Mouse (Mus musculus) heart, embryonic 11.5 days (tissue): ENCODE results near the gene Lrrc29. TPM values are rescaled to one million over a fixed set of nuclear protein-coding genes. Genes with fewer than 3 reads are reported as not detected.
"Not testable (repeated sequence)": the region's sequence is repeated elsewhere in the genome, so short reads cannot be mapped to it uniquely, and the experiment has no call there.

Experiments used
- ATAC-seq: fragments of 200-750 bp; cut with Nextera tagmentation; replicated peaks from 2 replicates; pipeline ENCODE4 v1.8.0; 2017; ENCODE audit warnings: moderate library complexity; ENCODE audit not compliant: insufficient number of reproducible peaks, low FRiP score, low TSS enrichment
- H3K27ac ChIP-seq: fragments of 300-500 bp; sonication (generic); 2 replicates; pipeline ENCODE4 v1.5.1; 2014; ENCODE audit warnings: mild to moderate bottlenecking, low read depth, low read length
- H3K27me3 ChIP-seq: fragments of 300-500 bp; sonication (generic); 2 replicates; pipeline ENCODE4 v1.6.1; 2014; ENCODE audit warnings: mild to moderate bottlenecking, low read length, mixed read lengths; ENCODE audit not compliant: control insufficient read depth, insufficient read depth
- H3K36me3 ChIP-seq: fragments of 300-500 bp; sonication (generic); 2 replicates; pipeline ENCODE4 v1.6.1; 2014; ENCODE audit warnings: mild to moderate bottlenecking, low read length, moderate library complexity, mixed read lengths; ENCODE audit not compliant: control insufficient read depth, insufficient read depth
- H3K4me1 ChIP-seq: fragments of 300-500 bp; sonication (generic); 2 replicates; pipeline ENCODE4 v1.6.1; 2014; ENCODE audit warnings: low read length; ENCODE audit not compliant: control insufficient read depth, insufficient read depth
- H3K4me2 ChIP-seq: fragments of 300-500 bp; sonication (generic); 2 replicates; pipeline ENCODE4 v1.6.1; 2014; ENCODE audit warnings: mild to moderate bottlenecking, moderate library complexity
- H3K4me3 ChIP-seq: fragments of 300-500 bp; sonication (generic); 2 replicates; pipeline ENCODE4 v1.5.1; 2014; ENCODE audit warnings: low read depth, low read length
- H3K9ac ChIP-seq: fragments of 300-500 bp; sonication (generic); 2 replicates; pipeline ENCODE4 v1.6.1; 2014; ENCODE audit warnings: mild to moderate bottlenecking, low read depth, low read length, moderate library complexity
- H3K9me3 ChIP-seq: fragments of 300-500 bp; sonication (generic); replicated peaks from 2 replicates; pipeline ENCODE4 v1.6.1; 2016; ENCODE audit warnings: low read length; ENCODE audit not compliant: control insufficient read depth
- WGBS: fragments of 180-500 bp; shearing (Covaris S2); extraction: QIAGEN DNeasy Blood & Tissue Kit; methylation state at CpG from one replicate; pipeline ENCODE4 v1.1.7; 2014; ENCODE audit not compliant: insufficient replicate concordance; 5-methylcytosine and 5-hydroxymethylcytosine counted together
- polyA plus RNA-seq: library from polyadenylated mRNA; unstranded; fragments of >200 nt; fragmentation: Nextera tagmentation; extraction: Ambion mirVana; gene quantifications from 2 replicates; pipeline ENCODE4 v1.2.1, GENCODE M21; 2014

Gene Lrrc29
- polyA plus RNA-seq, 1 experiment from 2014 or later: 1.3 TPM

- not testable (repeated sequence) for ATAC-seq, H3K9me3 ChIP-seq, H3K9ac ChIP-seq, H3K27ac ChIP-seq, H3K36me3 ChIP-seq, H3K4me2 ChIP-seq, H3K4me3 ChIP-seq
- Histone ChIP-seq H3K27me3 (peaks cover 16% of the 10 kb centered on the region), H3K4me1 (peaks cover 20% of the 10 kb centered on the region)
- WGBS: 75% methylated on average over 8 of the region's 8 CpGs
Observed at GRCm38 (mm10) chr8:105291364-105291763, 34.7 kb downstream of the Lrrc29 start.

- Histone ChIP-seq H3K9me3 (no peaks in the 10 kb centered on the region), H3K36me3 (no peaks in the 10 kb centered on the region), H3K4me3 (peak overlapping the region; percentile 51; the same call in 1 of the 2 replicates), H3K27ac (no peak overlapping the region), H3K27me3 (peaks cover 16% of the 10 kb centered on the region), H3K9ac (no peak overlapping the region), H3K4me1 (peaks cover 20% of the 10 kb centered on the region), H3K4me2 (peak overlapping the region; percentile 92)
- ATAC-seq: no peak
- 11% methylated on average over 31 of the region's 31 CpGs for WGBS
Observed at GRCm38 (mm10) chr8:105290554-105291314, 35.3 kb downstream of the Lrrc29 start.

- Histone ChIP-seq H3K9ac (peak within 1 kb of the TSS; percentile 72), H3K27me3 (peaks cover 16% of the 10 kb centered on the region), H3K4me3 (peak within 1 kb of the TSS; percentile 51), H3K9me3 (no peaks in the 10 kb centered on the region), H3K36me3 (no peaks in the 10 kb centered on the region; the same call in 1 of the 2 replicates), H3K4me1 (peaks cover 20% of the 10 kb centered on the region), H3K4me2 (peak within 1 kb of the TSS; percentile 92), H3K27ac (peak within 1 kb of the TSS; percentile 57; the same call in 1 of the 2 replicates)
- WGBS: 1% methylated on average over 41 of the region's 43 CpGs
- ATAC-seq: no peak
Observed at GRCm38 (mm10) chr8:105289805-105290460, 36.1 kb downstream of the Lrrc29 start, which contains the start of gene 4931428F04Rik. TSS of gene 4931428F04Rik (minus strand) at chr8:105289864.

- Histone ChIP-seq H3K4me3 (peak overlapping the region; percentile 51), H3K36me3 (no peaks in the 10 kb centered on the region; the same call in 1 of the 2 replicates), H3K4me2 (peak overlapping the region; percentile 92), H3K4me1 (peaks cover 20% of the 10 kb centered on the region), H3K9ac (peak overlapping the region; percentile 72), H3K9me3 (no peaks in the 10 kb centered on the region), H3K27ac (peak overlapping the region; percentile 57; the same call in 1 of the 2 replicates), H3K27me3 (peaks cover 16% of the 10 kb centered on the region)
- WGBS: 1% methylated on average over 53 of the region's 53 CpGs
- ATAC-seq: peak; percentile 92
Observed at GRCm38 (mm10) chr8:105288958-105289732, 36.9 kb downstream of the Lrrc29 start.

GRCm38 (mm10) chr8:105288231-105288630 is 37.8 kb downstream of the Lrrc29 start:
- WGBS: 89% methylated on average over 5 of the region's 5 CpGs
- Histone ChIP-seq H3K36me3 (no peaks in the 10 kb centered on the region; the same call in 1 of the 2 replicates), H3K4me2 (peak overlapping the region; percentile 92; the same call in 1 of the 2 replicates), H3K4me3 (no peak overlapping the region), H3K27me3 (peaks cover 11% of the 10 kb centered on the region), H3K9me3 (no peaks in the 10 kb centered on the region), H3K27ac (no peak overlapping the region), H3K9ac (no peak overlapping the region), H3K4me1 (peaks cover 20% of the 10 kb centered on the region)
- no peak for ATAC-seq

GRCm38 (mm10) chr8:105286907-105287306 is 39.2 kb downstream of the Lrrc29 start:
- Histone ChIP-seq H3K4me3 (no peak overlapping the region), H3K36me3 (no peaks in the 10 kb centered on the region; the same call in 1 of the 2 replicates), H3K9me3 (no peaks in the 10 kb centered on the region), H3K27ac (no peak overlapping the region), H3K4me2 (no peak overlapping the region), H3K4me1 (peaks cover 20% of the 10 kb centered on the region), H3K27me3 (peaks cover 18% of the 10 kb centered on the region), H3K9ac (no peak overlapping the region)
- no peak for ATAC-seq
- 85% methylated on average over 4 of the region's 4 CpGs for WGBS

- H3K27ac ChIP-seq: no peak overlapping the region
- H3K9me3 ChIP-seq: no peaks in the 10 kb centered on the region
- H3K4me2 ChIP-seq: no peak overlapping the region
- no peaks in the 10 kb centered on the region; the same call in 1 of the 2 replicates for H3K36me3 ChIP-seq
- no peak overlapping the region for H3K4me3 ChIP-seq
- peaks cover 21% of the 10 kb centered on the region for H3K27me3 ChIP-seq
- no peak for ATAC-seq
- no peak overlapping the region for H3K9ac ChIP-seq
- WGBS: 50% methylated on average over 12 of the region's 12 CpGs
- peaks cover 16% of the 10 kb centered on the region for H3K4me1 ChIP-seq
Observed at GRCm38 (mm10) chr8:105285514-105285913, 40.6 kb downstream of the Lrrc29 start.

GRCm38 (mm10) chr8:105283074-105283473 is 43.0 kb downstream of the Lrrc29 start:
- 26% methylated on average over 23 of the region's 23 CpGs for WGBS
- 0 out of 2 replicates have a peak, but pooled peaks have one; percentile 28 for ATAC-seq
- H3K4me3 ChIP-seq: no peak overlapping the region
- no peak overlapping the region for H3K27ac ChIP-seq
- H3K36me3 ChIP-seq: no peaks in the 10 kb centered on the region; the same call in 1 of the 2 replicates
- peaks cover 30% of the 10 kb centered on the region for H3K27me3 ChIP-seq
- H3K4me1 ChIP-seq: peaks cover 6% of the 10 kb centered on the region
- no peaks in the 10 kb centered on the region for H3K9me3 ChIP-seq
- no peak overlapping the region for H3K4me2 ChIP-seq
- no peak overlapping the region for H3K9ac ChIP-seq
